Mouse (Mus musculus): ENCODE measurements at regions not wholly inside any gene's neighbourhood (a gene's known extent, or its start where the extent isn't known, plus 50 kb on each side); places are given as distances from the start of the nearest gene placed in this dataset.

GRCm38 (mm10) chr9:49922162-49922561 is 123.4 kb upstream of the Ncam1 start:
- peaks cover 29 to 41% of the 10 kb centered on the region in 2 experiments for H3K4me1 ChIP-seq (ENCODE audit: control insufficient read depth in 2 of 2, insufficient read depth in 2 of 2, low read length in 2 of 2)
- no peak overlapping the region for H3K9ac ChIP-seq (ENCODE audit: low read length)
- ATAC-seq (ENCODE audit: insufficient number of reproducible peaks, insufficient read depth, low FRiP score, low read depth) = no peak
- no peak overlapping the region for H3K4me3 ChIP-seq (ENCODE audit: control insufficient read depth in 1 of 2, insufficient read depth in 1 of 2, low read depth in 1 of 2, low read length in 2 of 2)
- H3K4me2 ChIP-seq (ENCODE audit: low read length) = no peak overlapping the region
- no peaks in the 10 kb centered on the region for H3K27me3 ChIP-seq (ENCODE audit: control insufficient read depth, insufficient read depth, low read length)
- H3K27ac ChIP-seq (replicated peaks in 1 of 2; ENCODE audit: control insufficient read depth in 1 of 2, insufficient read depth in 1 of 2, low read depth in 2 of 2, low read length in 2 of 2) = peak overlapping the region; percentile 37; a peak in 3 of 4 replicates
- 33% methylated on average over 2 of the region's 2 CpGs for WGBS
- H3K9me3 ChIP-seq (ENCODE audit: control insufficient read depth, low read length) = no peaks in the 10 kb centered on the region
- H3K36me3 ChIP-seq (ENCODE audit: control insufficient read depth, insufficient read depth, low read length) = no peaks in the 10 kb centered on the region

GRCm38 (mm10) chr9:49921306-49921705 is 122.6 kb upstream of the Ncam1 start:
- H3K4me1 ChIP-seq (ENCODE audit: control insufficient read depth in 2 of 2, insufficient read depth in 2 of 2, low read length in 2 of 2) = peaks cover 29 to 41% of the 10 kb centered on the region in 2 experiments

GRCm38 (mm10) chr9:49915046-49915719 is 116.5 kb upstream of the Ncam1 start:
- H3K9me3 ChIP-seq (ENCODE audit: control insufficient read depth, low read length) = no peaks in the 10 kb centered on the region
- WGBS = 71% methylated on average over 4 of the region's 4 CpGs
- H3K27ac ChIP-seq (replicated peaks in 1 of 2; ENCODE audit: control insufficient read depth in 1 of 2, insufficient read depth in 1 of 2, low read depth in 2 of 2, low read length in 2 of 2) = no peak overlapping the region
- H3K4me3 ChIP-seq (ENCODE audit: control insufficient read depth in 1 of 2, insufficient read depth in 1 of 2, low read depth in 1 of 2, low read length in 2 of 2) = no peak overlapping the region
- H3K27me3 ChIP-seq (ENCODE audit: control insufficient read depth, insufficient read depth, low read length) = no peaks in the 10 kb centered on the region
- no peak overlapping the region for H3K9ac ChIP-seq (ENCODE audit: low read length)
- no peak for ATAC-seq (ENCODE audit: insufficient number of reproducible peaks, insufficient read depth, low FRiP score, low read depth)
- H3K4me2 ChIP-seq (ENCODE audit: low read length) = no peak overlapping the region
- H3K4me1 ChIP-seq (ENCODE audit: control insufficient read depth in 2 of 2, insufficient read depth in 2 of 2, low read length in 2 of 2) = peaks cover 0 to 3% of the 10 kb centered on the region in 2 experiments; a peak in 1 of 4 replicates
- no peaks in the 10 kb centered on the region for H3K36me3 ChIP-seq (ENCODE audit: control insufficient read depth, insufficient read depth, low read length)

More at GRCm38 (mm10) chr9:49921306-49921705, 122.6 kb upstream of the Ncam1 start:
- Histone ChIP-seq H3K9ac (ENCODE audit: low read length) (no peak overlapping the region), H3K4me2 (ENCODE audit: low read length) (no peak overlapping the region), H3K4me3 (ENCODE audit: control insufficient read depth in 1 of 2, insufficient read depth in 1 of 2, low read depth in 1 of 2, low read length in 2 of 2) (no peak overlapping the region), H3K27ac (replicated peaks in 1 of 2; ENCODE audit: control insufficient read depth in 1 of 2, insufficient read depth in 1 of 2, low read depth in 2 of 2, low read length in 2 of 2) (no peak overlapping the region), H3K36me3 (ENCODE audit: control insufficient read depth, insufficient read depth, low read length) (no peaks in the 10 kb centered on the region), H3K9me3 (ENCODE audit: control insufficient read depth, low read length) (no peaks in the 10 kb centered on the region), H3K27me3 (ENCODE audit: control insufficient read depth, insufficient read depth, low read length) (no peaks in the 10 kb centered on the region)
- ATAC-seq (ENCODE audit: insufficient number of reproducible peaks, insufficient read depth, low FRiP score, low read depth) = no peak
- 45% methylated on average over 3 of the region's 3 CpGs for WGBS

- 87% methylated on average over 4 of the region's 4 CpGs for WGBS
- no peak for ATAC-seq (ENCODE audit: insufficient number of reproducible peaks, insufficient read depth, low FRiP score, low read depth)
- H3K9ac ChIP-seq (ENCODE audit: low read length) = no peak overlapping the region
- no peaks in the 10 kb centered on the region for H3K36me3 ChIP-seq (ENCODE audit: control insufficient read depth, insufficient read depth, low read length)
- no peak overlapping the region for H3K4me2 ChIP-seq (ENCODE audit: low read length)
- H3K27me3 ChIP-seq (ENCODE audit: control insufficient read depth, insufficient read depth, low read length) = no peaks in the 10 kb centered on the region
- H3K4me3 ChIP-seq (ENCODE audit: control insufficient read depth in 1 of 2, insufficient read depth in 1 of 2, low read depth in 1 of 2, low read length in 2 of 2) = no peak overlapping the region
- no peak overlapping the region for H3K27ac ChIP-seq (replicated peaks in 1 of 2; ENCODE audit: control insufficient read depth in 1 of 2, insufficient read depth in 1 of 2, low read depth in 2 of 2, low read length in 2 of 2)
- peaks cover 0 to 3% of the 10 kb centered on the region in 2 experiments; a peak in 1 of 4 replicates for H3K4me1 ChIP-seq (ENCODE audit: control insufficient read depth in 2 of 2, insufficient read depth in 2 of 2, low read length in 2 of 2)
- H3K9me3 ChIP-seq (ENCODE audit: control insufficient read depth, low read length) = no peaks in the 10 kb centered on the region
Observed at GRCm38 (mm10) chr9:49913677-49914076, 115.0 kb upstream of the Ncam1 start.

- no peaks in the 10 kb centered on the region for H3K9me3 ChIP-seq (ENCODE audit: control insufficient read depth, low read length)
- H3K4me3 ChIP-seq (ENCODE audit: control insufficient read depth in 1 of 2, insufficient read depth in 1 of 2, low read depth in 1 of 2, low read length in 2 of 2) = no peak overlapping the region
- H3K27ac ChIP-seq (replicated peaks in 1 of 2; ENCODE audit: control insufficient read depth in 1 of 2, insufficient read depth in 1 of 2, low read depth in 2 of 2, low read length in 2 of 2) = no peak overlapping the region
- H3K27me3 ChIP-seq (ENCODE audit: control insufficient read depth, insufficient read depth, low read length) = no peaks in the 10 kb centered on the region
- H3K4me2 ChIP-seq (ENCODE audit: low read length) = no peak overlapping the region
- 68% methylated on average over 1 of the region's 1 CpGs for WGBS
- no peak for ATAC-seq (ENCODE audit: insufficient number of reproducible peaks, insufficient read depth, low FRiP score, low read depth)
- no peak overlapping the region for H3K9ac ChIP-seq (ENCODE audit: low read length)
- no peaks in the 10 kb centered on the region; a peak in 1 of 4 replicates for H3K4me1 ChIP-seq (ENCODE audit: control insufficient read depth in 2 of 2, insufficient read depth in 2 of 2, low read length in 2 of 2)
- no peaks in the 10 kb centered on the region for H3K36me3 ChIP-seq (ENCODE audit: control insufficient read depth, insufficient read depth, low read length)
Observed at GRCm38 (mm10) chr9:49912306-49912705, 113.6 kb upstream of the Ncam1 start.

- Histone ChIP-seq H3K36me3 (ENCODE audit: control insufficient read depth, insufficient read depth, low read length) (no peaks in the 10 kb centered on the region), H3K4me3 (ENCODE audit: control insufficient read depth in 1 of 2, insufficient read depth in 1 of 2, low read depth in 1 of 2, low read length in 2 of 2) (no peak overlapping the region), H3K9me3 (ENCODE audit: control insufficient read depth, low read length) (no peaks in the 10 kb centered on the region), H3K27me3 (ENCODE audit: control insufficient read depth, insufficient read depth, low read length) (no peaks in the 10 kb centered on the region), H3K4me1 (ENCODE audit: control insufficient read depth in 2 of 2, insufficient read depth in 2 of 2, low read length in 2 of 2) (peaks cover 5 to 11% of the 10 kb centered on the region in 2 experiments), H3K9ac (ENCODE audit: low read length) (no peak overlapping the region), H3K27ac (replicated peaks in 1 of 2; ENCODE audit: control insufficient read depth in 1 of 2, insufficient read depth in 1 of 2, low read depth in 2 of 2, low read length in 2 of 2) (peak overlapping the region; percentile 69 to 76), H3K4me2 (ENCODE audit: low read length) (peak overlapping the region; percentile 4; the same call in 1 of the 2 replicates)
- 7% methylated on average over 4 of the region's 4 CpGs for WGBS
- peak; percentile 77 for ATAC-seq (ENCODE audit: insufficient number of reproducible peaks, insufficient read depth, low FRiP score, low read depth)
Observed at GRCm38 (mm10) chr9:49906306-49906705, 107.6 kb upstream of the Ncam1 start.

- no peak overlapping the region for H3K4me2 ChIP-seq (ENCODE audit: low read length)
- no peaks in the 10 kb centered on the region for H3K9me3 ChIP-seq (ENCODE audit: control insufficient read depth, low read length)
- H3K27ac ChIP-seq (replicated peaks in 1 of 2; ENCODE audit: control insufficient read depth in 1 of 2, insufficient read depth in 1 of 2, low read depth in 2 of 2, low read length in 2 of 2) = peak overlapping the region; percentile 48 to 69
- whole genome bisulfite sequencing = 56% methylated on average over 4 of the region's 4 CpGs
- no peaks in the 10 kb centered on the region for H3K27me3 ChIP-seq (ENCODE audit: control insufficient read depth, insufficient read depth, low read length)
- H3K36me3 ChIP-seq (ENCODE audit: control insufficient read depth, insufficient read depth, low read length) = no peaks in the 10 kb centered on the region
- peaks cover 5 to 11% of the 10 kb centered on the region in 2 experiments for H3K4me1 ChIP-seq (ENCODE audit: control insufficient read depth in 2 of 2, insufficient read depth in 2 of 2, low read length in 2 of 2)
- no peak overlapping the region for H3K9ac ChIP-seq (ENCODE audit: low read length)
- ATAC-seq (ENCODE audit: insufficient number of reproducible peaks, insufficient read depth, low FRiP score, low read depth) = 0 out of 2 replicates have a peak, but pooled peaks have one; percentile 31
- H3K4me3 ChIP-seq (ENCODE audit: control insufficient read depth in 1 of 2, insufficient read depth in 1 of 2, low read depth in 1 of 2, low read length in 2 of 2) = no peak overlapping the region
Observed at GRCm38 (mm10) chr9:49905703-49906102, 107.0 kb upstream of the Ncam1 start.

GRCm38 (mm10) chr9:49898947-49899346 is 100.2 kb upstream of the Ncam1 start:
- Histone ChIP-seq H3K9ac (ENCODE audit: low read length) (no peak overlapping the region), H3K4me1 (ENCODE audit: control insufficient read depth in 2 of 2, insufficient read depth in 2 of 2, low read length in 2 of 2) (no peaks in the 10 kb centered on the region), H3K4me3 (ENCODE audit: control insufficient read depth in 1 of 2, insufficient read depth in 1 of 2, low read depth in 1 of 2, low read length in 2 of 2) (no peak overlapping the region), H3K36me3 (ENCODE audit: control insufficient read depth, insufficient read depth, low read length) (no peaks in the 10 kb centered on the region), H3K27me3 (ENCODE audit: control insufficient read depth, insufficient read depth, low read length) (no peaks in the 10 kb centered on the region), H3K27ac (replicated peaks in 1 of 2; ENCODE audit: control insufficient read depth in 1 of 2, insufficient read depth in 1 of 2, low read depth in 2 of 2, low read length in 2 of 2) (no peak overlapping the region), H3K4me2 (ENCODE audit: low read length) (no peak overlapping the region), H3K9me3 (ENCODE audit: control insufficient read depth, low read length) (0 out of 2 replicates have a peak, but pooled peaks cover 3% of the 10 kb centered on the region)
- ATAC-seq (ENCODE audit: insufficient number of reproducible peaks, insufficient read depth, low FRiP score, low read depth) = no peak
- 66% methylated on average over 5 of the region's 5 CpGs for whole genome bisulfite sequencing

Data from heart, embryonic 14.5 days (tissue).